29 mouse cellular contexts compared by ENCODE assay signal in the genomic region with DNA sequence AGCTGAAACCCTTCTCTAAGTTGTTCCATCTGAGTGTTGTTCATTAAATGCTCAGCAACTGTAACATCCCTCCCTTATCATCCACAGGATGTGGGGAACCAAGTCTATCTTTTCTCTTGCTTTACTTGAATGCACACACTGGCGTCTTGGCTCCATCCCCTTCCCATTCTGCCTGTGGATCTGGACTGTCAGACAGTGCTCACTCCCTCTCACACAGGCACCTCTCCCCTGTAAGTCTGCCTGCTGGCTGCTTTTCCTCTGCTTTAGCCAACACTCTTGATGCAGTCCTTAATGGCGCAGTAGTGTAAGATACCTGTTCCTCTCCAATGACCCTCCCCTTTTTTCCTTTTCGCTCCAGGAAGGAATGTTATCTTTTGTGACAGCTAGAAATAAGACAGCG.
DNase-seq lines count a peak whose midpoint lies in the region; ATAC-seq lines count a peak whose summit lies in the region.
"Had no signal": no experiment of that assay in that cellular context is flagged by ENCODE, and none has a peak within 500 bp of the region (broad histone marks: within the 10 kb centered on the region; RNA-seq: fewer than 3 reads in every experiment).

No protein-coding gene starts in this region.

- 0 out of 2 replicates have a peak, but pooled peaks cover 3% of the 10 kb centered on the region for H3K27me3 ChIP-seq in embryonic facial prominence, embryonic 14.5 days (replicated peaks; ENCODE audit: control insufficient read depth, insufficient read depth, low read length)
- peaks cover 50% of the 10 kb centered on the region for H3K27me3 ChIP-seq in embryonic facial prominence, embryonic 10.5 days (replicated peaks; ENCODE audit: low read depth, poor library complexity, severe bottlenecking)
- H3K27me3 ChIP-seq in heart, embryonic 13.5 days (replicated peaks): no peaks in the 10 kb centered on the region
- peaks cover 10% of the 10 kb centered on the region; the same call in 1 of the 2 replicates for H3K27me3 ChIP-seq in kidney, embryonic 15.5 days
- no peaks in the 10 kb centered on the region for H3K27me3 ChIP-seq in limb, embryonic 15.5 days
- H3K27me3 ChIP-seq in limb, embryonic 10.5 days (ENCODE audit: low read depth, poor library complexity, severe bottlenecking): peaks cover 66% of the 10 kb centered on the region
- H3K27me3 ChIP-seq: CH12.LX; embryonic facial prominence, embryonic 15.5 days; intestine, embryonic 15.5 days had no signal

- DNase-seq in embryonic facial prominence, embryonic 14.5 days (ENCODE audit: low spot score): peak; percentile 12
- DNase-seq in embryonic facial prominence, embryonic 10.5 days (ENCODE audit: low spot score): no peak
- no peak for DNase-seq in heart, postnatal 4 days
- no peak for DNase-seq in kidney, adult 11 months
- DNase-seq in limb, embryonic 10.5 days (ENCODE audit: low spot score): no peak
- DNase-seq: adrenal gland, postnatal 10 days; adrenal gland, postnatal 36 days; B cell, adult 2 months; cerebellum, adult 18-20 months; cerebellum, adult 9-10 months; cerebellum, postnatal 25 days; embryo, embryonic 11 days; gastrocnemius, adult 2 months; gastrocnemius, postnatal 14 days; heart, adult 11 months; kidney, adult 2 months had no signal

- H3K9me3 ChIP-seq in embryonic facial prominence, embryonic 14.5 days (ENCODE audit: control insufficient read depth, low read length): no peaks in the 10 kb centered on the region
- H3K9me3 ChIP-seq in embryonic facial prominence, embryonic 10.5 days: no peaks in the 10 kb centered on the region
- no peaks in the 10 kb centered on the region for H3K9me3 ChIP-seq in heart, embryonic 13.5 days
- no peaks in the 10 kb centered on the region for H3K9me3 ChIP-seq in kidney, embryonic 15.5 days (replicated peaks)
- no peaks in the 10 kb centered on the region for H3K9me3 ChIP-seq in limb, embryonic 15.5 days
- H3K9me3 ChIP-seq in limb, embryonic 10.5 days (replicated peaks): no peaks in the 10 kb centered on the region
- H3K9me3 ChIP-seq: embryonic facial prominence, embryonic 15.5 days; G1E; hindbrain, embryonic 10.5 days; hindbrain, embryonic 13.5 days; intestine, embryonic 15.5 days had no signal

- no peak overlapping the region for H3K4me3 ChIP-seq in embryonic facial prominence, embryonic 14.5 days (ENCODE audit: low read depth, low read length)
- H3K4me3 ChIP-seq in embryonic facial prominence, embryonic 10.5 days: no peak overlapping the region
- no peak overlapping the region for H3K4me3 ChIP-seq in heart, embryonic 13.5 days
- H3K4me3 ChIP-seq in kidney, embryonic 15.5 days (replicated peaks): no peak overlapping the region
- H3K4me3 ChIP-seq in limb, embryonic 15.5 days: no peak overlapping the region
- no peak overlapping the region for H3K4me3 ChIP-seq in limb, embryonic 10.5 days
- H3K4me3 ChIP-seq: embryonic facial prominence, embryonic 15.5 days; erythroblast, embryonic 14.5 days; gastrocnemius, adult 2 months; hindbrain, embryonic 10.5 days; hindbrain, embryonic 13.5 days; intestine, embryonic 15.5 days had no signal

- no peaks in the 10 kb centered on the region for H3K36me3 ChIP-seq in embryonic facial prominence, embryonic 14.5 days (ENCODE audit: control insufficient read depth, insufficient read depth, low read length)
- no peaks in the 10 kb centered on the region for H3K36me3 ChIP-seq in embryonic facial prominence, embryonic 10.5 days (replicated peaks)
- no peaks in the 10 kb centered on the region for H3K36me3 ChIP-seq in heart, embryonic 13.5 days
- no peaks in the 10 kb centered on the region for H3K36me3 ChIP-seq in kidney, embryonic 15.5 days
- H3K36me3 ChIP-seq in limb, embryonic 15.5 days: no peaks in the 10 kb centered on the region
- peaks cover 19% of the 10 kb centered on the region for H3K36me3 ChIP-seq in limb, embryonic 10.5 days
- H3K36me3 ChIP-seq: embryonic facial prominence, embryonic 15.5 days; G1E; hindbrain, embryonic 10.5 days; hindbrain, embryonic 13.5 days; intestine, embryonic 15.5 days had no signal

- no peaks in the 10 kb centered on the region for H3K4me1 ChIP-seq in embryonic facial prominence, embryonic 14.5 days (ENCODE audit: control insufficient read depth, insufficient read depth, low read length)
- H3K4me1 ChIP-seq in embryonic facial prominence, embryonic 10.5 days: peaks cover 16% of the 10 kb centered on the region
- peaks cover 28% of the 10 kb centered on the region for H3K4me1 ChIP-seq in heart, embryonic 13.5 days
- peaks cover 7% of the 10 kb centered on the region; the same call in 1 of the 2 replicates for H3K4me1 ChIP-seq in kidney, embryonic 15.5 days
- H3K4me1 ChIP-seq in limb, embryonic 15.5 days: peaks cover 3% of the 10 kb centered on the region; the same call in 1 of the 2 replicates
- no peaks in the 10 kb centered on the region for H3K4me1 ChIP-seq in limb, embryonic 10.5 days
- H3K4me1 ChIP-seq: embryonic facial prominence, embryonic 15.5 days; hindbrain, embryonic 10.5 days; hindbrain, embryonic 13.5 days; intestine, embryonic 15.5 days had no signal

- no peak overlapping the region for H3K9ac ChIP-seq in embryonic facial prominence, embryonic 14.5 days (ENCODE audit: low read depth, low read length)
- no peak overlapping the region for H3K9ac ChIP-seq in heart, embryonic 13.5 days
- no peak overlapping the region for H3K9ac ChIP-seq in kidney, embryonic 15.5 days
- no peak overlapping the region for H3K9ac ChIP-seq in limb, embryonic 15.5 days
- H3K9ac ChIP-seq: embryonic facial prominence, embryonic 15.5 days; hindbrain, embryonic 13.5 days; intestine, embryonic 15.5 days had no signal

- WGBS in embryonic facial prominence, embryonic 14.5 days: 55% methylated on average over 4 of the region's 4 CpGs
- 75% methylated on average over 4 of the region's 4 CpGs for WGBS in embryonic facial prominence, embryonic 10.5 days
- 45% methylated on average over 4 of the region's 4 CpGs for WGBS in heart, embryonic 13.5 days
- WGBS in kidney, embryonic 15.5 days: 40% methylated on average over 4 of the region's 4 CpGs
- 58% methylated on average over 4 of the region's 4 CpGs for WGBS in limb, embryonic 15.5 days
- 85% methylated on average over 4 of the region's 4 CpGs for WGBS in limb, embryonic 10.5 days

- H3K27ac ChIP-seq in embryonic facial prominence, embryonic 14.5 days (replicated peaks; ENCODE audit: low read depth, low read length): no peak overlapping the region
- H3K27ac ChIP-seq in embryonic facial prominence, embryonic 10.5 days (replicated peaks): no peak overlapping the region
- H3K27ac ChIP-seq in heart, embryonic 13.5 days (replicated peaks): 0 out of 2 replicates have a peak overlapping the region, but pooled peaks have one; percentile 12
- H3K27ac ChIP-seq in kidney, embryonic 15.5 days: peak overlapping the region; percentile 37; the same call in 1 of the 2 replicates
- H3K27ac ChIP-seq in limb, embryonic 15.5 days: no peak overlapping the region
- no peak overlapping the region for H3K27ac ChIP-seq in limb, embryonic 10.5 days
- H3K27ac ChIP-seq: embryonic facial prominence, embryonic 15.5 days; gastrocnemius, adult 2 months; hindbrain, embryonic 10.5 days; hindbrain, embryonic 13.5 days; intestine, embryonic 15.5 days had no signal

- no peak for ATAC-seq in embryonic facial prominence, embryonic 14.5 days (ENCODE audit: low read depth)
- ATAC-seq in heart, embryonic 13.5 days (ENCODE audit: extremely low read depth, insufficient number of reproducible peaks, low FRiP score, low TSS enrichment): no peak
- peak; percentile 73; the same call in 1 of the 2 replicates for ATAC-seq in kidney, embryonic 15.5 days (replicated peaks; ENCODE audit: low FRiP score)
- ATAC-seq in limb, embryonic 15.5 days (ENCODE audit: insufficient number of reproducible peaks, low FRiP score, low TSS enrichment, low read depth): peak; percentile 58; the same call in 1 of the 2 replicates
- ATAC-seq: forebrain, embryonic 14.5 days; hindbrain, embryonic 16.5 days; intestine, embryonic 15.5 days had no signal

- no peak overlapping the region for H3K4me2 ChIP-seq in embryonic facial prominence, embryonic 14.5 days (ENCODE audit: low read depth, low read length)
- H3K4me2 ChIP-seq in heart, embryonic 13.5 days: no peak overlapping the region
- no peak overlapping the region for H3K4me2 ChIP-seq in kidney, embryonic 15.5 days
- H3K4me2 ChIP-seq in limb, embryonic 15.5 days: no peak overlapping the region
- H3K4me2 ChIP-seq: embryonic facial prominence, embryonic 15.5 days; heart, embryonic 11.5 days; hindbrain, embryonic 13.5 days; intestine, embryonic 15.5 days had no signal

Comparison
In these comparisons a context has a peak if more than half of its experiments do, and no peak if none do; other contexts are left out.
1. ATAC-seq: peak in kidney, embryonic 15.5 days (single experiment) and limb, embryonic 15.5 days (single experiment); none in embryonic facial prominence, embryonic 14.5 days (single experiment) and heart, embryonic 13.5 days (single experiment).
2. H3K27ac ChIP-seq: peak in heart, embryonic 13.5 days (single experiment) and kidney, embryonic 15.5 days (single experiment); none in embryonic facial prominence, embryonic 14.5 days (single experiment), embryonic facial prominence, embryonic 10.5 days (single experiment), limb, embryonic 15.5 days (single experiment) and limb, embryonic 10.5 days (single experiment).